Mouse (Mus musculus) CD4-positive, CD25-positive, alpha-beta regulatory T cell, adult 4 months (primary cell): ENCODE data around the gene Abhd12b. TPM values are rescaled to one million over a fixed set of nuclear protein-coding genes. Genes with fewer than 3 reads are reported as not detected.

Experiments used
- ATAC-seq: one replicate; pipeline ENCODE4 v1.8.0; 2017
- polyA plus RNA-seq, 2 experiments: library from polyadenylated mRNA; unstranded; fragments of 100-300 nt; shearing (Covaris generic); gene quantifications; one replicate each; pipeline ENCODE4 v1.2.1; 2017

Gene Abhd12b
- polyA plus RNA-seq, 2 experiments from 2014 or later = 1.1 to 4.1 TPM

DNA sequence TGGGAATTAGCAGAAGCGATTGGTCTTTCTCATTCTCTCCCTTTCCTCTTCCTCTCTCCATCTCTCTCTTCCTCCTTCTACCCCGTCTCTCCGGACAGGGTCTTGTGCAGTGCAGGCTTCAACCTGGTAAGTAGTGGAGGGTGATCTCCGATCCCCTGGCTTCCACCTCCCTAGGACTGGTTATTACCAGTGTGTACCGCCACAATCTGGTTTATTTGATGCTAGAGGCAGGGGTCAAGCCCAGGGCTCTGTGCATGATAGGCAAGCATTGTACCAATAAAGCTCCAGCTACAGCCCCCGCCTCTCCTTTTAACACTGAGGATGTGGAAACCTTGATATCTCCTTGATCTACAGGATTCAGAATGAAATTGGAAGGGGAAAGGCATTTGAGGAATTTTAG, 59.7 kb downstream of the Abhd12b start:
- ATAC-seq = no peak

GRCm38 (mm10) chr12:70214281-70214680, 60.3 kb downstream of the Abhd12b start:
- ATAC-seq = no peak

GRCm38 (mm10) chr12:70216229-70216800, 62.4 kb downstream of the Abhd12b start:
- ATAC-seq = no peak

GRCm38 (mm10) chr12:70218795-70219540, 65.0 kb downstream of the Abhd12b start:
- ATAC-seq = peak; percentile 63

- no peak for ATAC-seq
These were observed 67.5 kb downstream of the Abhd12b start for GRCm38 (mm10) chr12:70221425-70221824.

GRCm38 (mm10) chr12:70223331-70223730, 69.4 kb downstream of the Abhd12b start:
- ATAC-seq = no peak

DNA sequence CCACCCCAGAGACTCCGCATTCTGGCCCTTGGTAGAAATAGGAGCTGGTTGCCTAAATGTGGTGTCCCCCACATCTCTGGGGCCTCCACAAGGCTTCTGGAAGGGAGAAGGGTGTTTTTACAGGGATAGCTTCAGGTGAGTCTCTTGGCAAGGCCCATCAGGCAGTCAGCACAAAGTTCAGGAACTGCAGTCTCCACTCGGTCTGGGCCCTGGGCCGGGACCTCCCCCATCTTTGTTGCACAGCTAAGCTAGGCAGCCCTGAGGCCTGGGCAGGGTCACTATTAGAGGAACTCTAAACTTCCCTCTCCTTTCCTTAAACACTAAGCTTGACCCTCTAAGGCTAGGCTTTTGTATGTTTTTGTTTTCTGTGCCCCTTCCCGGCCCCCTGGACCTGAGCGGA, 72.7 kb downstream of the Abhd12b start:
- no peak for ATAC-seq

GRCm38 (mm10) chr12:70227121-70227932, 73.4 kb downstream of the Abhd12b start:
- peak; percentile 23 for ATAC-seq

DNA sequence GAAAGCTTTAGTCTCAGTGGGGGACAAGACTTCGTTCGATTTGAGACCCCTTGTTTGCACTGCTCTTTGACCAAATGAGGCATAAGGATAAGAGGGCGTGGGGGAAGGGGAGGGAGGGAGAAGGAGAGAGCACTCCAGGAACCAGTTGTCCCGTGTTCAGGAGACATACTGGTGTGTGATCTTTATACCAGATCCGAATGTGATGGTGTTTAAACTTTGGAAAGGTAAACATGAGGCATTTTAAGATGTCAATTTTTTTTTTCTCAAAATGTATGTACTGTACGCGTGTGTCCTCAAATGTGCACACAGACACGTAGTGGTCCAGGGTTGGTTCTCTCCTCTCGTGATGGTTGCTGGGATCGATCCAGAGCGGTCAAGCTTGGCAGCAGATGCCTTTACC, 74.2 kb downstream of the Abhd12b start:
- no peak for ATAC-seq

DNA sequence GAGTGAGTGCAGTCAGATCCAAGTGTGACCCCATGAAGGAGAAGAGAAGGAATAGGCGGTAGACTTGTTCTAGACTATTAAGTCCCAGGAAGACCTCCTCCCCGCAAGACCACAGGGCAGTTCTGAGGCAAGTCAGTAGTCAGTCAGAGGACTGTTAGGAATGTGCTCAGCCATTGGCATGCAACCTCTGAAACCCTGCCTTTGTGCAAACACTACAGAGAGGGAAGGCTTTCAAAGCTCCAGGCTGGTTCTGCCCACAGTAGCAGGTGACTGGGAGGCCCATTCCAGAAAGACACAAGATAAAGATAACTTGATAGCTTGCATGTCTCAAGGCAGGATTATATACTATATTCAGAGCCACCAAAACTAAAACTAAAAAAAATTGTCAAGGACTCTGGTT, 77.4 kb downstream of the Abhd12b start, which contains the start of gene Pygl:
Pygl (minus strand) TSS at position 195 of the 400 bp plus-strand sequence.
- no peak for ATAC-seq

DNA sequence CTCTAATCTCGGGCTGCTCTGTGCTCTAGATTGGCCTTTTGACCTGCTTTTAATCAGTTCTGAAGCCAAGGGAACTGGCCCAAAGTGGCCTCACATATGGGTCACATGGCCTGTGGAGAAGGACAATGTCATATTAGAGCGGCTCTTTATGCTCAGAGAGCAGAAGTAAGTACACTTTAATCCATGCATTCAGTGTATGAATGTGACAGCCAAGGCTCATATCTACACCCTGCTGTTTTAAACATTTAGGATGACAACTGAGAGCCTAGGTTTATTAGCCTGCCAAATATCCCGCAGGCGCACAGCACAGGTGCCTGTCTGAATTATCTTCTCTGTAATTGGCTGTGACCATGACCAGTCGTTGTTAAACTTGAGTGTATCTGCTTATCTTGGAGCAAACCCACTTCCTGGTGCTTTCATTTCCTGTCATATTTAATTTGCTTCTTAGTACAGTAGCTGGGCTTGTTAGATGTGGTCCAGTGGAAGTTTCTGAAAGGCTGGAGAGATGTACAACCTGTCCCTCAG, 78.1 kb downstream of the Abhd12b start:
- ATAC-seq = peak; percentile 92

Other genes starting within 250 kb of the Abhd12b start
- 1 to 10 TPM; 3.0 to 5.0 TPM for gene Sav1, start 167.1 kb upstream of the Abhd12b start, polyA plus RNA-seq
- gene Nin, start 40.4 kb upstream of the Abhd12b start, polyA plus RNA-seq = 10 to 100 TPM; 26.6 to 27.3 TPM
- gene Pygl, start 77.3 kb downstream of the Abhd12b start, polyA plus RNA-seq = 1 to 10 TPM; 1.1 to 1.2 TPM
- under 1 TPM in 1 of 2 experiments, not detected in 1; 0.08 TPM for gene Trim9, start 193.5 kb downstream of the Abhd12b start, polyA plus RNA-seq